Mouse (Mus musculus) heart, embryonic 13.5 days (tissue): ENCODE measurements around the gene Slc19a2. TPM values are rescaled to one million over a fixed set of nuclear protein-coding genes. Genes with fewer than 3 reads are reported as not detected.

Source experiments
- ATAC-seq: fragments of 200-750 bp; cut with Nextera tagmentation; 2 replicates; pipeline ENCODE4 v1.8.0; 2017; ENCODE audit warnings: moderate TSS enrichment; ENCODE audit not compliant: insufficient number of reproducible peaks, low FRiP score, low TSS enrichment; ENCODE audit errors: extremely low read depth
- H3K27ac ChIP-seq: fragments of 300-500 bp; sonication (generic); replicated peaks from 2 replicates; pipeline ENCODE4 v1.5.1; 2015; ENCODE audit warnings: moderate library complexity, mild to moderate bottlenecking, inconsistent platforms
- H3K27me3 ChIP-seq: fragments of 300-500 bp; sonication (generic); replicated peaks from 2 replicates; pipeline ENCODE4 v1.6.1; 2015; ENCODE audit warnings: mild to moderate bottlenecking, inconsistent platforms
- H3K36me3 ChIP-seq: fragments of 300-500 bp; sonication (generic); 2 replicates; pipeline ENCODE4 v1.6.1; 2015; ENCODE audit warnings: mild to moderate bottlenecking, inconsistent platforms
- H3K4me1 ChIP-seq: fragments of 300-500 bp; sonication (generic); 2 replicates; pipeline ENCODE4 v1.6.1; 2015; ENCODE audit warnings: inconsistent platforms
- H3K4me2 ChIP-seq: fragments of 300-500 bp; sonication (generic); 2 replicates; pipeline ENCODE4 v1.6.1; 2015; ENCODE audit warnings: inconsistent platforms, mild to moderate bottlenecking, moderate library complexity
- H3K4me3 ChIP-seq: fragments of 300-500 bp; sonication (generic); 2 replicates; pipeline ENCODE4 v1.5.1; 2015; ENCODE audit warnings: moderate library complexity, mild to moderate bottlenecking, inconsistent platforms
- H3K9ac ChIP-seq: fragments of 300-500 bp; sonication (generic); 2 replicates; pipeline ENCODE4 v1.6.1; 2015; ENCODE audit warnings: inconsistent platforms, mild to moderate bottlenecking, moderate library complexity
- H3K9me3 ChIP-seq: fragments of 300-500 bp; sonication (generic); 2 replicates; pipeline ENCODE4 v1.6.1; 2016; ENCODE audit warnings: inconsistent platforms
- WGBS: fragments of 180-500 bp; shearing (Covaris S2); methylation state at CpG from one replicate; pipeline ENCODE4 v1.1.7; 2015; ENCODE audit warnings: mixed read lengths; 5-methylcytosine and 5-hydroxymethylcytosine counted together
- polyA plus RNA-seq: library from polyadenylated mRNA; unstranded; fragments of >200 nt; fragmentation: Nextera tagmentation; extraction: Ambion mirVana; gene quantifications from 2 replicates; pipeline ENCODE4 v1.2.1, GENCODE M21; 2015

Gene Slc19a2
- polyA plus RNA-seq, 1 experiment from 2014 or later: 6.6 TPM

DNA sequence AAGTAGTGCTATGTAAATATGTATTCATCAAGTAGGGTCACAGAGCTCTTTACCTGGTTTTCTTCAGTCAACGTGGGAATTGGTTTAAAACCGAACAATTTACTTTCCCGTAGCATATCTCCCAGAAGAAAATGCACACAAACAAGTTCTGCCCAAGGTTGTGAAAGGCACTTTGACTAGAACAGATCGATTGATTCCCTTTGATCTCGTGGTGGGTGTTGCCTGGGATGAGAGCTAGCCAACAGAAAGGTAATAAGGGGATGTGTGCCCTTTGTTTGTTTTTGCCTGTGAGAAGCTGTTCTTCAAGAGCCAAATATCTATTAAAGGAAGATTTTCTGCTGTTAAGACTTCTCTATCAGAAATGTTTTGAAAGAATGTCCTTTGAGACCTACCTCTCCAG lies 3.7 kb downstream of the Slc19a2 start:
- Histone ChIP-seq H3K9ac (no peak overlapping the region), H3K27me3 (no peaks in the 10 kb centered on the region), H3K27ac (no peak overlapping the region), H3K4me2 (no peak overlapping the region), H3K9me3 (no peaks in the 10 kb centered on the region), H3K4me3 (no peak overlapping the region), H3K36me3 (peaks cover 11% of the 10 kb centered on the region), H3K4me1 (peaks cover 36% of the 10 kb centered on the region)
- no peak for ATAC-seq
- 79% methylated on average over 5 of the region's 5 CpGs for WGBS

DNA sequence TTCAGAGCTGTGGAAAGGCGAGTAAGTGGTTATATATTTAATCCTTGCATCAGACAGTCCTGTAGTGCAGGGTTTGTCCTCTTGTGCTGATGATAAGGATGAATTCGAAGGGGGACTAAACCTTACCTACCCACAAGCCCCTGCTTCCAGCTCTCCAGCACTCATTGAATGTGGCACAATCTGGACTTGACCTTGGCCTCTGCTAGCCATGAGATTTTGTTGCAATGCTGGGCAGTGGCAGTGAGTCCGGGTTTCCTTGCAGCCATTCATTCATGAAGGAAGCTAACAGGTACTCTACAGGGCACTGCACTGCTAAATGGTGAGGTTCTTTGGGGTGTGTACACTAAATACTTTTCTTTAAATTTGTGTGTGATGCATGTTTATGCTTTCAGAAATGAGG lies 6.0 kb downstream of the Slc19a2 start:
- peaks cover 18% of the 10 kb centered on the region for H3K36me3 ChIP-seq
- no peak overlapping the region for H3K9ac ChIP-seq
- no peak for ATAC-seq
- no peak overlapping the region for H3K4me2 ChIP-seq
- H3K27me3 ChIP-seq: no peaks in the 10 kb centered on the region
- H3K4me3 ChIP-seq: no peak overlapping the region
- no peak overlapping the region for H3K27ac ChIP-seq
- WGBS: 55% methylated on average over 3 of the region's 3 CpGs
- H3K4me1 ChIP-seq: peaks cover 32% of the 10 kb centered on the region
- no peaks in the 10 kb centered on the region for H3K9me3 ChIP-seq

GRCm38 (mm10) chr1:164260171-164261028 lies 11.6 kb downstream of the Slc19a2 start:
- H3K4me2 ChIP-seq: no peak overlapping the region
- WGBS: 83% methylated on average over 16 of the region's 16 CpGs

GRCm38 (mm10) chr1:164261553-164261952 lies 12.7 kb downstream of the Slc19a2 start:
- Histone ChIP-seq H3K27me3 (no peaks in the 10 kb centered on the region), H3K4me2 (no peak overlapping the region), H3K4me3 (no peak overlapping the region), H3K27ac (no peak overlapping the region), H3K9ac (no peak overlapping the region), H3K9me3 (no peaks in the 10 kb centered on the region), H3K36me3 (peaks cover 62% of the 10 kb centered on the region), H3K4me1 (peaks cover 7% of the 10 kb centered on the region; the same call in 1 of the 2 replicates)
- no peak for ATAC-seq
- 84% methylated on average over 7 of the region's 7 CpGs for WGBS

More at GRCm38 (mm10) chr1:164260171-164261028, 11.6 kb downstream of the Slc19a2 start:
- Histone ChIP-seq H3K4me3 (no peak overlapping the region), H3K9me3 (no peaks in the 10 kb centered on the region), H3K27me3 (no peaks in the 10 kb centered on the region), H3K4me1 (peaks cover 7% of the 10 kb centered on the region; the same call in 1 of the 2 replicates), H3K27ac (no peak overlapping the region), H3K9ac (no peak overlapping the region), H3K36me3 (peaks cover 60% of the 10 kb centered on the region)
- no peak for ATAC-seq

DNA sequence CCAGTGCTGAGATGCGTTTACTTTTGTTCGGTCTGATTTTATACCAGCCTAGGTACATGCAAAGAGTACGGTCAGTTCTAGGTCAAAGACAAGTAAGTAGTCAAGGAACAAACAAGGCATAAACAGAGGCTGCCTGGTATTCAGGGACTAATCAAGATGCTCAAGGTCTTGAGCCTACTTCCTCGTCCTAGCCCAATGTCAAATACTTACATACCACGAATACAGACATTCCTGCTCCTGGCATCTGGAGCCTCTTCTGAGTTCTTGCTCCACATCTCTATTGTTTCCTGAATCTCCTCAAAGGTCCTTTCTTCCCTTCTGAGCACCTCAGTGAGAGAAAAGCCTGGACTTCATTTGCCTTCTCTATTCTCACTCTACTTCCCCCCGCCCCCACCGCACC lies 22.1 kb downstream of the Slc19a2 start:
- Histone ChIP-seq H3K4me2 (no peak overlapping the region), H3K27ac (no peak overlapping the region), H3K4me1 (peaks cover 3% of the 10 kb centered on the region; the same call in 1 of the 2 replicates), H3K9ac (no peak overlapping the region), H3K4me3 (no peak overlapping the region), H3K9me3 (no peaks in the 10 kb centered on the region), H3K27me3 (no peaks in the 10 kb centered on the region; the same call in 1 of the 2 replicates), H3K36me3 (peaks cover 3% of the 10 kb centered on the region; the same call in 1 of the 2 replicates)
- 83% methylated on average over 7 of the region's 7 CpGs for WGBS
- ATAC-seq: no peak

DNA sequence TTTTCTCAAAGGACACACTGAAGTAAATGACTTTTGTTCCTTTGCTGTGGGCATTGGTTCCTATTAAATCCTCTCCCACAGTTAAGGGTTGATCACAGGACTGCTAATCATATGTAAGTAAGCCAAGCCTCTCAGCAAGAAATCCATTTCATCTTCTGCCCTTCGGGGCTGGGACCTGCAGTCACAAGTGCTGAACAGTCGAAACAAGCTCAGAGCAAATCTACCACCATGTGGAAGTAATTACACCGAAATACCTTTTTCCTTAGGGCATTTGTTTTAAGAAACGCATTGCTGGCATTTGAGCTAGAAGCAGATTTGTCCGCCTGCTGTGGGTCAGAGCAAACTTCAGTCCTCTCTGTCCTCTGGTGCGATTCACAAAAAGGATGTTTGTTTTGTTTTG lies 24.8 kb downstream of the Slc19a2 start:
- no peak overlapping the region for H3K4me3 ChIP-seq
- 67% methylated on average over 6 of the region's 6 CpGs for WGBS

DNA sequence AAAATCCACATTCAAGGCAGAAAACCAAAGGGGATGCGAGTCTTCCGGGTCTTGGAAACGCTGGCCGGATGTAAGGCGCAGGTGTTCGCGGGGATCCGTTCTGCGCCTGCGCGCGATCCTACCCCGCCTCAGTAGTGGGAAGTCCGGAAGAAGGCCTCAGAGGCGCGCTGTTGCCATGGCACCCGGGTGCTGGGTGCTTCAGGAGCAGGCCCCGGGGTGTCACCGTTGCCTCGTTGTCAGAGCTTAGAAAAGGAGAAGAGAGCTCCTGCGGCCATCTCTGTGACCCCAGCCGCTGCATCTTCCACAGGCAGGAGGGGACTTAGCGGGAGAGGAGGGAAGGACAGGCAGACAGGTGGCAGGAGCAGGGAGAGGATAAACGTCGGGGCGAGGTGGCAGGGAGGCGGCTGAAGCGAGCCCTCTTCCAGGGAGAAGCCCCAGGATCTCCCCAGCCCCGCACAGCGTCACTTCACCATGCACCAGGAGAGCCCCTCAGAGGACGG lies 26.7 kb downstream of the Slc19a2 start, which contains the start of gene Ccdc181:
TSS of gene Ccdc181 (plus strand) at position 131 of the 500 bp plus-strand sequence.
- H3K4me1 ChIP-seq: peaks cover 4% of the 10 kb centered on the region; the same call in 1 of the 2 replicates
- H3K27ac ChIP-seq: peak within 1 kb of the TSS; percentile 18; the same call in 1 of the 2 replicates
- under 1% methylated on average over 31 of the region's 31 CpGs for WGBS
- H3K9ac ChIP-seq: peak within 1 kb of the TSS; percentile 77
- ATAC-seq: peak; percentile 85
- H3K4me3 ChIP-seq: peak within 1 kb of the TSS; percentile 62
- peak within 1 kb of the TSS; percentile 74 for H3K4me2 ChIP-seq
- H3K9me3 ChIP-seq: no peaks in the 10 kb centered on the region
- peaks cover 4% of the 10 kb centered on the region; the same call in 1 of the 2 replicates for H3K36me3 ChIP-seq
- no peaks in the 10 kb centered on the region; the same call in 1 of the 2 replicates for H3K27me3 ChIP-seq

More for the DNA sequence above, 24.8 kb downstream of the Slc19a2 start:
- no peak for ATAC-seq
- Histone ChIP-seq H3K27me3 (no peaks in the 10 kb centered on the region; the same call in 1 of the 2 replicates), H3K9ac (no peak overlapping the region), H3K36me3 (no peaks in the 10 kb centered on the region), H3K4me2 (no peak overlapping the region), H3K27ac (no peak overlapping the region), H3K4me1 (peaks cover 4% of the 10 kb centered on the region; the same call in 1 of the 2 replicates), H3K9me3 (no peaks in the 10 kb centered on the region)

- Histone ChIP-seq H3K4me3 (no peak overlapping the region), H3K27ac (no peak overlapping the region), H3K4me1 (peaks cover 4% of the 10 kb centered on the region; the same call in 1 of the 2 replicates), H3K36me3 (peaks cover 4% of the 10 kb centered on the region; the same call in 1 of the 2 replicates), H3K9ac (no peak overlapping the region), H3K9me3 (no peaks in the 10 kb centered on the region), H3K27me3 (no peaks in the 10 kb centered on the region; the same call in 1 of the 2 replicates), H3K4me2 (no peak overlapping the region)
- WGBS: 80% methylated on average over 3 of the region's 3 CpGs
- no peak for ATAC-seq
Observed at GRCm38 (mm10) chr1:164276552-164276951, 27.7 kb downstream of the Slc19a2 start.

DNA sequence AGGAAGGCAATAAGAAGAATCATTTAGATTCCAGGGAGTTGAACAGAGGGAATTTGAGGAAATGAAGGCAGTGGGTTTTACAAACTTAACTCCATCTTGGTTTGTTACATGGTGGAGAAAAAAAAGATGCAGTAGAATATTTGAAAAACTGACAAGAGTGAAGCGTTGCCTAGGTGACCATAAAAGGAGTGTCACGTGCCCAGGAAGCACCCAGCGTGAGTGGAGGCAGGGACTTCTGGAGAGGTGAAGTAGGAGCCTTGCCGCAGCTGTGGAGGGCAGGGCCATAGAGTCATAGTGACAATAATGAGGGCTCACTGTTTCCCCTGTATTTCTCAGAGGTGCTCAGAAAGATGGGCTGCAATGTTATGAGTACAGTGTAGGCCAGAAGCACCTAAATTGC lies 30.5 kb downstream of the Slc19a2 start:
- Histone ChIP-seq H3K36me3 (peaks cover 4% of the 10 kb centered on the region; the same call in 1 of the 2 replicates), H3K4me2 (no peak overlapping the region), H3K27ac (no peak overlapping the region), H3K27me3 (no peaks in the 10 kb centered on the region; the same call in 1 of the 2 replicates), H3K9me3 (no peaks in the 10 kb centered on the region), H3K4me3 (no peak overlapping the region), H3K9ac (no peak overlapping the region), H3K4me1 (peaks cover 4% of the 10 kb centered on the region; the same call in 1 of the 2 replicates)
- no peak for ATAC-seq
- WGBS: 65% methylated on average over 4 of the region's 4 CpGs

DNA sequence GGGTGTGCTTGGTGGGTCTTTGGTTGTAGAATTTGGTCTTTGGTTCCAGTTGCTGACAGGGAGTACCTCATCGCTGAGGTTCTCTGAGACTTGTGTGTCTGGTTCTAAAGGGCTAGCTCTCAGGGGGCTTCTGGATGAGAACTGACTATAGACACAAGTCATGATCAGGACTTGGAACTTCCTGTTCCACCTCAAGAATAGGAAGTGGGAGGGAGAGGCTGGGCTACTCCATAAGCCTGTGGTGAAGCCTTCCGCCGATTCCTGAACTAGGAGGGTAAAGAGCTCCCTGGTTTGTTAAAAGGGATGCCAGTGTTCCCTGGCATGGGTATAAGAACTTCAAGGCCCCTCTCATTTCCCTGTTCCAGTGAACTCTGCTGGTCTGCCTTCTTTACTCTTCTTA lies 35.2 kb downstream of the Slc19a2 start:
- Histone ChIP-seq H3K36me3 (peaks cover 4% of the 10 kb centered on the region; the same call in 1 of the 2 replicates), H3K4me1 (no peaks in the 10 kb centered on the region), H3K27ac (no peak overlapping the region), H3K4me3 (no peak overlapping the region), H3K4me2 (no peak overlapping the region), H3K27me3 (no peaks in the 10 kb centered on the region), H3K9ac (no peak overlapping the region), H3K9me3 (no peaks in the 10 kb centered on the region)
- WGBS: 82% methylated on average over 3 of the region's 3 CpGs
- ATAC-seq: no peak

- Histone ChIP-seq H3K27ac (no peak overlapping the region), H3K9ac (no peak overlapping the region), H3K36me3 (peaks cover 24% of the 10 kb centered on the region), H3K9me3 (no peaks in the 10 kb centered on the region), H3K4me1 (no peaks in the 10 kb centered on the region), H3K27me3 (no peaks in the 10 kb centered on the region), H3K4me2 (no peak overlapping the region), H3K4me3 (no peak overlapping the region)
- WGBS: 49% methylated on average over 15 of the region's 15 CpGs
- no peak for ATAC-seq
Observed at GRCm38 (mm10) chr1:164287406-164287805, 38.6 kb downstream of the Slc19a2 start.
